Mouse (Mus musculus): Measurements from ENCODE around the gene Klf7.
"Not testable (repeated sequence)": the region's sequence is repeated elsewhere in the genome, so short reads cannot be mapped to it uniquely, and the experiment has no call there.

The Klf7 gene

DNA sequence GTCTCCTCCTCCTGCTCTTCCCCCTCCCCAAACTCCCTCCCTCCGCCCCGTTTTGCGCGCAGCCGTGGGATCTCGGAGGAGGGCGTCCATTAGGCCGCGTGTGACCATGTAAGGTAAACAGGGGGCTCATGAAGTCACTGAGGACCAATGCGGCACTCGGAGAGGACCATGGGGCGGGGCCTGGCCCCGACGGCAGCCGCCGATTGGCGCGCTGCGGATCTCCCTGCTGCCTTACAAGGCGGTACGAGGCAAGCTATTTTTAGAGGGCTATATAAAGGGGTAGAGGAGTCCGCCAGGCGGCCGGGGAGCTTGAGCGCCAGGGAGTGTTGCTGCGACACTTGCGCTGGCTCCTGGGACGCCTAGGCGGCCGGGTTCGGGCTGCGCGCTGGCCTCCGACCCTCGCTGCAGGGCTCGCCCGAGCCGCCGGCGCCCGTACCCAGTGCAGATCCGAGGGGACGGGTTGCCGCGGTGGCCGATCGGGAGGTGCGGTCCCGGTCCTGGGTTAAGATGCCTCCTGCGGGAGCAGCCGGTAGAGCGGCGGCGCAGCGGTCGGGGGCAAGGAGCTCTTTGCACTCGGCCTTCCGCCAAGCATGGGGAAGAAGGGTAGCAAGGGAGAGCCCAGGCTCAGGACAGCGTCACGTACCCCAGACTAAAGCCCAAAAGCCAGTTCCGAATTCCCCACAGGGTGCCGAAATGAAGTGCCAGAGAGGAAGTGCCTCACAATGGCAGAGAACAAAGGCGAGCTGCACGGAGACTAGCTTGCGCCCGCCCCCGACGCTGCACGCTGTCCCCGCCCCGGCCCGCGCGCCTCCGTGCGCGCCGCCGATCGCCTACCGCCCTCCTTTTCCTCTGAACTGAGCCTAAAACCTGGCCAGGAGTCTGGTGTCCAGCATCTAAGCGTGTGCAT lies at the start of gene Klf7:
TSS of gene Klf7 (minus strand) at position 724 of the 907 bp plus-strand sequence.
- peak; percentile 99 for DNase-seq

DNA sequence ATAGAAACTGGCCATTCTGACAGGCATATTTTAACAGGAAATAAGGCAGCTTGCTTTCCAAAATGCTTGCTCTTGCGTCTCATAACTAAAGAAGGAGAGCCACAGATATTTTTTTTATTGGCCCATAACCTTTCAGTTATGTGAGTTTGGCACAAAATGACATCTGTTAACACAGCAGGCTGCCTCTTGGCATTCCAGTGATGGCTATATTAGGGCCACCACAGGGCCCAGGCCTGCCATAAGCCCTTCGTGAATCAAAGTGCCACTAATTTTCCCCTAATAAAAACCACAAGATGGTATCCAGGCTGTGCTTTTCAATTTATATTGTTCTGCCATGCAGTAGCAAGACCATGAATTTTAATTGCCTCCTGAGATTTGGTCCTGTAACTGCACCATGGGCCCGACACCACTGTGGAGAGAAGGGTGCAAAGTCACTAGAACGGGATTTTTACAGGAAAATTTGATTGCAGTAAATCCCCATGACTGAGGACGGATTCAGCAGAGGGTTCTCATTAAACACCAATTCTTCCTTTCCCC lies 42.5 kb upstream of the Klf7 start:
- DNase-seq, result no peak

DNA sequence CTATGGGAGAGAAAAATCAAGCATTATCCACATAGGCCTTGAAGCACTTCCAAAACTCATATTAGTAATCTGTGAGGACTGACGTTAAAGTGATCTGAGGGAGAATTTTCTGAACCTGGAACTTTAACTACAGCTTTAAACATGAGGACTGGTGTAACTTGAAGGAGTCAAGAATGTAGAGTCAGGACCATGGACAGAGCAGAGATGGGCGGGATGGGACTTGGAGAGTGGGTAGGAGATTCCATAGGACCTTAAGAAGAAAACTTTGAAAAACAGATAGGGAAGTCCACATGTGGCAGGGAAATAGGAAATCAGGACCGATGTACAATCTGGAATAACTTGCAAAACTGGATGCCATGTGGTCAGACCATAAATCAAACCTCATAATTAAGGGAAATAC lies 36.7 kb upstream of the Klf7 start:
- DNase-seq, result peak; percentile 75

DNA sequence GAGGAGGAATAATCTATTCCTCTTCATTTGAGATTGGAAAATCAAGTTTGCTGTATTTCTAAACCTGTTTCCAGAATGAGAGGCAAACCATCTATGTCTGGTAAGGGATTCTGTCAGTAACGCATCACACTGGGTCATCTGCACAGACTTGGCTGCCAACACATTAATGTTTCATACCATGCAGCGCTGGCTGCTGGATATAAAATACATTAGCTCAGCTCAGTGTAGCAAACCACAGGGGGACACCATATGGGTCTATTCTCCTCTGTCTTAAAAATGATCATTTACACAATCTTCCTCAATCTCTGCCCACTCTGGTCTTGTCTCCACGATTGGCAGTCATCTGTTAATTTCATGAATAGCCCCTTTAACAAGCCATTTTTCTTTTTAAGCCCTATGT lies 27.1 kb upstream of the Klf7 start:
- DNase-seq, result no peak

DNA sequence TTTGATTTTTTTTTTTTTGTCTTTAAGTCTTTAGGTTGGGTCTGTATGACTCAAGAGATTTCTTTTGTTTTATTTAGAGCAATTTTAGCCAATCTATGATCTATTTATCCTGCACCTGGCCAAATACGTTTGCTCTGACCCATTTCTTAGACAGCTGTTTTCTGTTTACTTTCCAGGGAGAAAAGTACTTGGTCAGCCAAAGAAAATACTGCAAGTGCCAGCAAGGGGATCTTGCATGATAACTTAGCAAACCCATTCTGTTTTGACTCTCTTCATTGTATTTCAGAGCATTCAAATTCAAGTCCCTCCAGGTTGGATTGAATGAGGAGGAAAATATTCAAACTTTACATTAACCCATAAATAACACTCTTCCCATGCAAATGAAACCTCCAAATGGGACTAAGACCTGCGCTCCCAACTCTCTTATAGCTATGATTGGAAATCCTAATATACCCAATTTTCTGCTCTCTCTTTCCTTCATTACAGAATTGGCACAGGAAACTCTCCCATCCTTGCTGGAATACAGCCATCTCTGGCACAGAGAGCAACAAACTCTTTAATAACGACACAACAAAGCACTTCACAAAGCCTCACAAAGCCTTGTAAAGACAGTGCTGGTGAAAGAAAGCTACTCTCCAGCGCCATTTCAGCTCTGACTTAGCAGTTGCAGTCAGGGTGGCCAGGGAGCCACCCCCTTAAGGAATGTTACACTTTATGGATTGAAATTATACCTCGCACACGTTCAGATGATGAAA lies 20.8 kb upstream of the Klf7 start:
- no peak for DNase-seq

GRCm38 (mm10) chr1:64134439-64134838 lies 12.4 kb upstream of the Klf7 start:
- DNase-seq, result no peak

- DNase-seq, result no peak
Observed at GRCm38 (mm10) chr1:64126822-64127221, 4.7 kb upstream of the Klf7 start.

DNA sequence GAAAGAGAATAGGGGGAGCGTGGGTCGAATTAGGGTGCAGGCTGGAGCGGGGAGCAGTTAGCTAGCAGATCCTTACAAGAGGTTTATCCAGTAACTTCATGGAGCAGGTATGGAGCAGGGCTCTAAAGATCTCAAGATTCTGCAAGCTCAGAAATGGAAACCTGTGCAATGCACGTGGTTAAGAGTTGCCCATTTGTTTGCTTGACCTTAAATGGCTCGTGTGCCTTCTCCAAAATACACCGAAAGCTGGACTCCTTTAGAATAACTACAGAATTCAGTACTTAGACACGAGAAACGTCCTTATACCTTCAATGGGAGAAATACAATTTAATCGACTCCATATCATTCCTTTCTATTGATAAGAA lies 366 bp upstream of the Klf7 start:
- DNase-seq, result no peak

DNA sequence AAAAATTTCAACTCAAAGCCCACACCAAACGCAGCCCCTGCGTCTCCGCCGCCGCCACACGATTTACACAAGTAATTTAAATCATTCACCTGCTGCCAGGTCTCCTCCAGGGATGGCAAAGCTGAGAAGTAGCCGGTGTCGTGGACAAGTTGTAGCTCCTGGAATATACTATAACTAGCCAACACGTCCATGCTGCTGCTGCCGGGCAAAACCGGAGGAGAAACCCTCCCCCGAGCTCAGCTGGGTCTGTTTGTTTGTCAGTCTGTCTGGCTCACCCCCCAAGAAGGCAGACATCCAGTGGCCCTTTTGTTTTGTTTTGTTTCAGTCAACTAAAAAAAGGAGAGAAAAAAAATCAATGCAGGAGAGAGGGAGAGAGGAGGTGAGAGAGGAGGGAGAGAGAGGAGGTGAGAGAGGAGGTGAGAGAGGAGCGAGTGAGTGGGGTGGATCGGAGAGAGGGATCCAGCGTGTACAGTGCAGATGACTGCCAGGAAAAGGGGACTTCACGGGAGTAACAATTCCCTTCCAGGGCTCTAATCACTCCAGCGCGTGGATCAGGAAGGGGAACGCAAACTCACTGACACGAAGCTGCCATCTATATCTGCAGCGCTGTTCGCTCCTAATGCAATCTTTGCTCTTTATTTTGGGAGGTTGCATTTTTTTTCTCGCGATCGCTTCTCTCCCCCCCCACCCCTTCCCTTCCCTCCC lies 1.1 kb downstream of the Klf7 start:
- no peak for DNase-seq

- DNase-seq, result peak; percentile 70
Observed at GRCm38 (mm10) chr1:64120421-64120810, 1.7 kb downstream of the Klf7 start.

DNA sequence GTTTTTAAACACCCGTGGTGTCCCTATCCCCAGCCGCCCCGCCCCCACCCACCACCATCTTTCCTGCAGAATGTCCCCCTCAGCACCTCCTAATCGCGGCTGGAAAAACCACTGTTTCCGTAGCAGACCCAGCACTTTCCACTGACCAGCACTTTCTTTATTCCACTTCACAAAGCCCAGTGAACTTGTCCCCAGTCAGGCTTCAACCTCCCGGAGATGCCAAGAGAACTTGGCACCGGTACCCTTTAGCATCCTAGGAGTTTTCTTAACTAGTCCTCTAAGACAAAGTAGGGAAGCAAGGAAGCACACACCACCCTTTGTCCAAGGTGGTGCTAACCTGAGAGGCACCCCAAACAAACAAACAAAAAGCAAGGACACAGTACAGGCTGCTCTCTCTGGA lies 2.2 kb downstream of the Klf7 start:
- DNase-seq, result peak; percentile 33

- DNase-seq, result peak; percentile 48
Observed at GRCm38 (mm10) chr1:64119358-64119794, 2.7 kb downstream of the Klf7 start.

DNA sequence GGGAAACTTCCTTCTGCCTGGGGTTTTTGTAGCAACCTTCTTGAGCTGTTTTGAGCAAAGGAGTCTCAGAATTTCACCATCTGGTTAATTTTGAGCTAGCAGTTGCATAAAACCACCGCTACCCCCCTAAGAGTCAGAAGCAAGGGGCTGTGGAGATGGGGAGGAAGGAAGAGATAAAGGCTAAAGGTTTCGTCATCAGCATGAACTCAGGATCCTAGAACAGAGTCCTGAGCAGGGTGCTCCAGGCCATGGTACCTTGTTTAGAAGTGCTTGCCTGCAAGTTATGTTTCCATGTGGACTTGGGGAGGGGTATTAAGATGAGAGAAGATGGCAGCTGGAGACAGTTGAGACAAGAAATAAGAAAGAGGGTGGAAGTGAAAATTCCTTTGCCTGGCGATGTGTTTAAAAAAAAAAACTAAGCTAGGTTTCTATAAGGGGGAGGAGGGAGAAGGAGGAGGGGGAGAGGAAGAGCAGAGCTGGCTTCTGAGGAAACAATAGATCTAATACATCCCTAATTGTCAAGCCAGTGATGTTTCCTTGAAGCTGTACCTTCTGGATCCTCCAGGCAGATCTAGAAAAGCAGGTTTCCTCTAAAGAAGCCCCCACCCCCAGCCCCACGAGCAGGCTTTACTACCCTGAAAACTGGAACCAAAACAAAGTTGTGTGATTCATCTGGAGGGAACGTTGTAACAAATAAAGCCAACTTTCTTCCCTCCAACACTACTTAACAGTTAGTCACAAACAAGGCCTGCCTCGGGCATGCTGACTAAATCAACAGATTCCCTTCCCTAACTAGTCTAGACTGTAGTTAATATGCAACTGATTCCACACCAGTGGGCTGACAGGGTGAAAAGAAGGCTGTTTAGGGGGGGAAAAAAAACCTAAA lies 3.6 kb downstream of the Klf7 start:
- no peak for DNase-seq

DNA sequence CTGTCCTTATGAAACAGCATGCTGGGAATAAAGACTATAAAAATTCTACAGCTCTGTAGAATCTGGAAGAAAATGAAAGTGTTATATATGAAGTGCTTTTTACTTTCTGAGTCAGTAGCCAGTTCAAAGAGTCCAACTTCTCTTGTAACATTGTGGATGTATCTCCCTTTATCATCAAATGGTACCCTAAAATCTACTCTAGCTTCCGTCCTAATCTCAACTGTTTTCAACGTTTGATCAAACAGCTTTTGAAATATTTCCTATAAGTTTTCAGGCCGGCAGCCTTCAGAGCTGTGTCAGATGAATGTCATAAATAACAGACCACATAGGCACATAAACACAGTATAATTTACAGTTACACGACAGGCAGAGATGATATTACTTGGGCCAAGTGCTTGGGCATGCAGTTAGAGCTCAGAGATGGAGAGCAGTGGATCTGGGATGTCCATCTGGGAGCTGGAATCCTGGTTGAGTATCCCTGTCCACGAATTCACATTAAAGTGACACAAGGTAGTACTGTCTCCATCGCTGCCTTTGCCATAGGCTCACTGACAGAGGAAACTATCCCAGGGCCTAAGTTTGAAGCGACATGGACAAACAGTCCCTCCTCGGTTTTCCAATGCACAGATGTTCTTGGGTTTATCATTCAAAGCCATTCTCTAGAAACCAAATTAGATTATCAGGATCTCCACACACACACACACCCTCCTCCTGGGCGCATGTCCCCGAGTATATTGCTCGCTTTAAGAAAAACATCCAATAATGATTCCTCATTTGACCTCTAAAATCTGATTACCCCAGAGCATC lies 4.4 kb downstream of the Klf7 start:
- no peak for DNase-seq

DNA sequence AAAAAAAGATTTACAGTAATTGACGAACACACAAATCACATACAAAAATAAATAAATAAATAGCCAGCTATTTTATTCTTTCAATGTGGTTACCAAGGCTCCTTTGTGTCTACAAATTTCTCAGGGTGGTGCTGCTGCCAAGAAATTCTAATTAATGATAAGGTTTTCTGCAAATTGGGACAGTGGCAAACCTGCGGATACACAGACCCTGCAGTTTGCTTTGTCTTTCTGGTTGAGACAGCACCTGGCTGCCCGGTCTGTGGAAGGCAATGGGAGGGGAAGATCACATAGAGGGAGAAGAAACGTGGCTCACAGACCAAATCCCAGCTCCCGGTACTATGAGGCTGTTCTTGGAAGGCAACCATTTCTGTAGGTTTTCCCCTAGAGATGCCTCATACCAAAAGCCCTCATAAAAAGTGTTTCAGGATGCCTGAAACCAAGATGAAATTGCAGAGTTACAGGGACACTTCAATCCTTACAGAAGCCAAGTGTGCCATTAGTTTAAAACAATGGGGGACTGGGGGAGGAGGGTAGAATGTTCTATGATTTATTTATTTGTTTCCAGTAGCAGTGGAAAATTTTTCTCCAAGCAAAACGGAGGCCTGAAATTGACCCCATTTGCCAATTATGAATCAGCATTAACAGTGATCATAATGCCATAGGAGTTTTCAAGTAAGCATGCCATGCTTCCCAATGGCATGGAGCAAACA lies 5.2 kb downstream of the Klf7 start:
- DNase-seq, result no peak

DNA sequence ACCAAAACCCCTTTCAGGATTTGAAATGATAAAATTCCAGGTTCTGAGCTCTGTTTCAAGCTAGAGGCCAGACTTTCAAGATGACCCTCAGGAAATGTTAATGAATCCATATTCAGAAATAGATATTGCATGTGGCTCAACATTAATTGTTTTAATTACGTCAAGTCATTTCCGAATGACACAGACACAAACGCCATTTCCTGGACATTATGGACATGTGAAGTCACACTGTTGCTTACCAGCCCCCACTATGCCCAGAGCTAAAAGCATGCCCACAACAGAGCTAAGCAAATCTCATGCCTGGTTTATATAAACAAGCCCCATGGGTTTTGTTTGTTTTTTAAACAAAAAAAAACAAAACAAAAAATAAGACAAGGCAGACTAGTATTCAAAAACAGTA lies 7.5 kb downstream of the Klf7 start:
- no peak for DNase-seq

GRCm38 (mm10) chr1:64108653-64109052 lies 13.4 kb downstream of the Klf7 start:
- not testable (repeated sequence) for DNase-seq

GRCm38 (mm10) chr1:64107526-64107925 lies 14.6 kb downstream of the Klf7 start:
- DNase-seq, result peak; percentile 38

GRCm38 (mm10) chr1:64106127-64106526 lies 16.0 kb downstream of the Klf7 start:
- DNase-seq, result peak; percentile 36

GRCm38 (mm10) chr1:64105181-64105646 lies 16.9 kb downstream of the Klf7 start:
- no peak for DNase-seq
